Mouse (Mus musculus): ENCODE data around the gene Elane. TPM values are rescaled to one million over a fixed set of nuclear protein-coding genes. Genes with fewer than 3 reads are reported as not detected.

Elane gene
- polyA plus RNA-seq (2014; fragmentation: Illumina TruSeq; extraction: RNeasy Lipid Tissue Mini Kit (QIAGEN cat#74804); ENCODE audit: low read depth, low replicate concordance), result 0.67 TPM

DNA sequence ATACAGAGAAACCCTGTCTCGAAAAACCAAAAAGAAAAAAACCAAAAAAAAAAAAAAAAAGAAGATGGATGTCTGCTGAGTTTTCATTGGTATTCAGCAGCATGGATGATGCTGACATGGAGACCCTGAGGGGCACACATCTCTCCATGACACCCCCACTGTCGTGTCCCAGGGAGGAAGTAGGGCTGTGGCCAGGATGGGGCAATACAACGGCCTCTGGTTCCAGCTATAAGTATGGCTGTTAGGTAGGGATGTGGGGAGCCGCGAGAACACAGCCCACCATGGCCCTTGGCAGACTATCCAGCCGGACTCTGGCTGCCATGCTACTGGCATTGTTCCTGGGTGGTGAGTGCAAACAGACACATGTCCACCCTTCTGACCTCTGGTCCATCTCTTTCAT, at the start of gene Elane:
Gene Elane (plus strand): TSS at position 194 of the 400 bp plus-strand sequence.

DNA sequence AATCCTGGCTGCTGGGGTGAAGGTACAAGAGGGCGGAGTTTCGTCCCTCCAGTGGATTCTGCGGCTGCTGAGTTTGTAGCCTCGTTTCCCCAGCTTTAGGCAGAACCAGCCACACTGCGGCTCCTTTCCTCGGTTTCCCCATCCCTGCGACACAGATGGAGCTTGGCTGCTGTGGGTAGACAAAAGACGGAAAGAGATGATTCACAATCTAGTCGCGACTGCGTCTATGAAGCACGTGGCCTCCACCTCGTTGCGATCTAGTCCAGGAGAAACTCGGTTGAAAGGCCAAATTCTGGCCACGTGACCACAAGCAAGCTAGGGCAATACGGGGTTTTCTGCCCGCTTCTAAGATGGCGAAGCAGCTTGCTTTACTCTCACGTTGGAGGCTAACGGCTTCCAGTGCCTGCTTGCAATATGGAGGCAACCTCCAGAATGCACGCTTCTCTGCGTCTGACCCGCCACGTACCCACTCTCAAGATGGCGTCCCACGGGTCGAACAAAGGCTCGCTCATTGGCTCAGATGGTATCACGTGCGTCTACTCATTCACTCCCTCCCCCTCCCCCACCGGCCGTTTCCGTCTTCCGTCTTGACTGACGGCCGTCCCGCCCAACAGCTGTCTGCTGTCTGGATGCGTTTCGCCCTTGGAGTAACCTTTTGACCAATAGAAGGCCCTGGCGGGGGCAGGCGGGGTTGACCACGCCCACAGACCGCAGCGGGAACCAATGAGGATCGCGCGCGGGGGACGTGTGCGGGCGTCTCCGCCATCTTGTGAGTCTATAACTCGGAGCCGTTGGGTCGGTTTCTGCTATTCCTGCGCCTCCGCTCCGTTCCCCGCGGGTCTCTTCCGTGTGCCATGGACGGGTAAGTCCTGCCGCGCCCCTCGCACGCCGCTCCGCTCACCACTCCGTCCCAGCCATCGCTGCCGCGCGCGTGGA, 31.9 kb upstream of the Elane start, which contains the start of gene Ptbp1:
Gene Ptbp1 (plus strand): TSS at position 568 of the 936 bp plus-strand sequence.

DNA sequence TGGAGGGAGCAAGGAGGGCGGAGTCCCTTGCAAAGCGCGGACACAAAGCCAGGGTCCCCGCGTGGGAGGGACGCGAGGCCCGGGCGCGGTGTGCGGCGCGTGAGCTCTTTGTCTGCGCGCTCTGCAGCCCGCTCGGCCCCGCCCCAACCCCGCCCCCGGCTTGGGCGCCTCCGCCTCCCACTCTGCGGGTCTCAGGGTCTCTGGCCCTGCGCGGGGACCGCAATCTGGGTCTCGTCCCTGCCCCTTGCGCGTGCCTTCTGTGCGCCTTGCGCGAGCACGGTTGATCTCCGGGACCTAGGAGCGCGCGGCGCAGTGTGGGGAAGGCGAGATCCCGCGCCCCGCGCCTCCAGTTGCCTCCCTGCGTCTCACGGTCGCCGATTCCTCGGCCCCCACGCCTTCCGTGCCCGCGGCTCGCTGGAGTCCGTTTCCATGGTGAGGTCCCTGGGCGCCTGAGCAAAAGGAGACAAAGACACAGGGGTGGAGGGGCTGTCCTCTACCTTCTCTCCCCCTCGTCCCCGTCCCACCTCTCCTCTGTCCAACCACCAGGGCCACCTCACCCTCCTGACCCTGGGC, 11.7 kb upstream of the Elane start, which contains the start of the genes Prtn3 and Plppr3:
Gene Prtn3 (plus strand): TSS at position 187 of the 573 bp plus-strand sequence.
Gene Plppr3 (minus strand): TSS at position 345 of the 573 bp plus-strand sequence.

DNA sequence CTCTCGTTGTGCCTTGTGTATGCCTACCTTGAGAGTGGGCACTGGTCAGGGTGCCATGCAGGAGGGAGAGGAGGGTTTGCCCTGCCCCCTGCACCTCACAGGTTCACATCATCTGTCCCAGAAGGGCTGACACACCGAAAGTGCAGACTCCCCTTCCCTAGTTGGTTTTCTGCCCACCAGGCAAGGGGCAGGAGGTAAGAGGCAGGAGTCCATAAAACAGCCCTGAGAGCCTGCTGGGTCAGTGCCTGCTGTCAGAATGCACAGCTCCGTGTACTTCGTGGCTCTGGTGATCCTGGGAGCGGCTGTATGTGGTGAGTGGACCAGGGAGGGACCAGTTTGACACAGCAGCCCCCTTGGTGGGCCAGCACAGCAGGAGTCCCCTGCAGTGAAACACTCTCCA, 4.6 kb downstream of the Elane start, which contains the start of gene Cfd:
Gene Cfd (plus strand): TSS at position 184 of the 400 bp plus-strand sequence.

DNA sequence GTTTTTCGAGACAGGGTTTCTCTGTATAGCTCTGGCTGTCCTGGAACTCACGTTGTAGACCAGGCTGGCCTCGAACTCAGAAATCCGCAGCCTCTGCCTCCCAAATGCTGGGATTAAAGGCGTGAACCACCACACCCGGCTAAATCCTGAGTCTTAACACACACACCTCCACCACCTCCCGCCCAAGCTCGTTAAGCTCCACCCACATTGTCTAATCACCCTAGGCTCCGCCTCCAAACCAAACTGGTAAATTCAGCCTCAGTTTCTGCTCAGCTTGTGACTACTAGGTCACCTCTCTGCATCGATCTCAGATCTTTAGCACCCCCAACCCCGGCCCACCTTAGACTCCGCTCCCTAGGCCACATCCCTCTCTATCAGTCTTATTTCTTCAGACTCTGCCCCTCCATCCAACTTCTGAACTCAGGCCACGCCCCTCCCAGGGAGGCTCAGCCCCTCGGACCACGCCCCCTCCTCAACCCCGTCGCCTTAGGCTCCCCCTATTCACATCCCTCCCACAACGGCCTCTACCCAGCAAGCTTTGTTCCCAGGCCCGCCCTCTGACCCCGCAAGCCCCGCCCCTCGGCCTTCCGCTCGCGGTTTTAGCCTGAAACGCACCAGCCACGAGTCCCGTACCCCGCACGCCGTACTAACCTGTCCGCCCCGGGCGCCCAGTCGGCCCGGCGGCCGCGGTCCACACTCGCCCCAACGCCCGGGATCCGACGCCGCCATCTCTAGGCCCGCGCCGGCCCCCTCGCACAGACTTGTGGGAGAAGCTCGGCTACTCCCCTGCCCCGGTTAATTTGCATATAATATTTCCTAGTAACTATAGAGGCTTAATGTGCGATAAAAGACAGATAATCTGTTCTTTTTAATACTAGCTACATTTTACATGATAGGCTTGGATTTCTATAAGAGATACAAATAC, 22.4 kb downstream of the Elane start, which contains the start of gene Med16:
Gene Med16 (minus strand): TSS at position 757 of the 925 bp plus-strand sequence.

DNA sequence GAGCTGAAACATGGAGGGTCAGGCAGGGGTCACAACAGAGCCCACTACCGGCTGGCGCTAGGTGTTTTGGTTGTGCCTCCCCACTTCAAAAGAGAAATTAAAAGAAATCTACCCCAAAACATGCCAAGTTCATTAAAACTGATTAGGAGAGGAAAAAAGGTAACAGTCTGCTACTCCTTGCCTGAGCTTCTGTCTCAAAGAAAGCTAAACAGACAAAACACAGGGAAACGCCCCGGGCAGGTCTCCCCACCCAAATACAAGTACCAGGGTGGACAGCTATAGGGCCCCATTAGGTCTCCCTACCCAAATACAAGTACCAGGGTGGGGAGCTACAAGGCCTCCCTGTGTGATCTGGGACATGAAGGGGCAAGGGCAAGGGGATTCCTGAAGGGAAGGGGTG, 24.5 kb downstream of the Elane start, which contains the start of gene Gm26602:
Gene Gm26602 (plus strand): TSS at position 301 of the 400 bp plus-strand sequence.

DNA sequence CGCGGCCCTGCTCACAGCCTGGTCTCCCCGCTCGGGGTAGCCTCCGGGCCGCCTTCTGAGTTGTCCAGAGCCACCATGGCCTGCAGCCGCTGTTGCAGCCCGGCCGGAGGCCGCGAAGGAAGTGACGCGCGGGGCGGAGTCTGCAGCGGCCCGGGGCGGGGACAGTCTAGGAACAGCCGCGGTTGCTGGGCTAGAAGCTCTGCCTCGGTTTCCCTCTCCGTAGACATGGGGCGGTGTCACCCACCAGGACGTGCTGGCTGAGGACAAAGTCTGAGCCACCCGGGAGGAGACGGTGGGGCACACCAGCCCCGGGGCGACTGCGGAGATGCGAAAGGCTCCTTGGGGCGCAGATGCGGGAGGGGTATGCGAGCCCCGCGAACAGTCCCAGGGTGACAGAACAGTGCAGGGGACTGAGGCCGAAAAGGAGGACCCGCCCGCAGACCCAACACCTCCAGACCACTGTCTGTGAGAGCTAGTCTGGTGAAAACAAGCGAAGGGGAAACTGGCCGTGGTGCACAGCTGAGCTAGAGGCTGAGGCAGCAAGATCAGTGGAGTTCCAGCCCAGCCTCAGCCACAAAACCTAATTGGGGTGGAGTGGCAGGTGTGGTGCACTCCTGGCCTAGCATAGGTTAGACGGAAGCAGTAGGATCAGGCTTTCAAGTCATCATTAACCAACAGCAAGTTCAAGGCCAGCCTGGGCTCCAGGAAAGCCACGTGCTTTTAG, 30.9 kb downstream of the Elane start, which contains the start of gene Kiss1r:
Gene Kiss1r (plus strand): TSS at position 164 of the 724 bp plus-strand sequence.

DNA sequence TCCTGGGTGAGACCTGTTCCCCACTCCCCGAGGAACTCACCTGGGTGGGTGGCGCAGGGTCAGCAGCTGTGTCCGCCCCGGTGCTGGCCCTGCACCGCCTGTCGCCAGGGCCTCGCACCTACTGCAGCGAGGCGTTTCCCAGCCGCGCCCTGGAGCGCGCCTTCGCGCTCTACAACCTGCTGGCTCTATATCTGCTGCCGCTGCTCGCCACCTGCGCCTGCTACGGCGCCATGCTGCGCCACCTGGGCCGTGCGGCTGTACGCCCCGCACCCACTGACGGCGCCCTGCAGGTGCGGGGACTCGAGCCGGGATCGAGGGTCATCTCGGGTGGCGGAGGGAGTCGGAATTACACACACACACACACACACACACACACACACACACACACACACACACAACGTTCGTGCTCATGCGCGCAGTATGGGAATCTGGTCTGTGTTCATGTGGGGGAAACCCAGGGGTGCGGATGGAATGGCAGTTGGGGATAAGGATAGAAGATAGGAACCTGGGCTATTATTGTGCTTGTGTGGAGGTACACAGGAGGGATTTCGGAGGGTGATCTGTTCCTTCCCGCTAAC, 35.0 kb downstream of the Elane start, which contains the start of gene R3hdm4:
Gene R3hdm4 (minus strand): TSS at position 251 of the 578 bp plus-strand sequence.

DNA sequence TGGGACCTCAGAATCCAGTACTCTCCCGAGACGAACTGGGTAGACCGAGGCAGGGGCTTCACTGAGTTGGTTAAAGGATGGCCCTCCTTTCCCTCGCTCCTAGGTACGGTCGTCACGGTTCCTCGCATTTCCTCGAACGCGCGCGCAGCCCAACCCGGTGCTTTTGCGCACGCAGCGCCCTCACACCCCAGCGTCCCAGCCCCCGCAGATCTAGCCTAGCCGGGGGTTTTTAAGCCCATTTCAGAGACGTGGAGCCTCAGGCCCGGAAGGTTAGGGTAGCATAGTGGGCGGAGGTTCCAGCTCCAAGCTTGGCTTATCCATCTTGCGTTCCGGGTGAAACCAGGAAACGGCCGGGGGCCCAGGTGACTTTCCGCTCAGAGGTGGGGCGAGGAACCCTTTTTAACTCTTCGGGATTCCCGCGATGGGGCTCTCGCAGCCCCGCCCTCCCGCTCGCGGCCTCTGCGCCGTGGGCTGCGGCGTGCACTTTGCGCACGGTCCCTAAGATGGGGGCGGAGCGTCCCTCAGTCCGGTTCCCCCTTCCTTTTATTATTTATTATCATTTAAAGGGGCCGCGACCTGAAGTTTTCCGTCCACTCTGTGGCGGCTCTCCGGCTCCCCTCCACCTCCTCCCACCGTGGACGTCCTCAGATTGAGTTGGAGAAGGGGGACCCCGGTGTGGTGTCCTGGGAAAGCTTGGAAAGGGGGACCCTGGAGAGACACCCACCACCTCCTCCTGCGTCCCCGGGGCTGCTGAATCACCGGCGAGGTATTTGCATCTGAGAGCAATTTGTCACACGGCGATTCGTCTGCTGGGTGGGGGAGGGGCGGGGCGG, 40.7 kb downstream of the Elane start, which contains the start of gene Arid3a:
Gene Arid3a (plus strand): TSS at position 553 of the 833 bp plus-strand sequence.

Other genes with a start within 250 kb of the Elane start
- gene Shc2, start 248.3 kb upstream of the Elane start, polyA plus RNA-seq (2014; fragmentation: Illumina TruSeq; extraction: RNeasy Lipid Tissue Mini Kit (QIAGEN cat#74804); ENCODE audit: low read depth, low replicate concordance), result 4.0 TPM
- gene Odf3l2, start 240.5 kb upstream of the Elane start, polyA plus RNA-seq (2014; fragmentation: Illumina TruSeq; extraction: RNeasy Lipid Tissue Mini Kit (QIAGEN cat#74804); ENCODE audit: low read depth, low replicate concordance), result not detected
- not detected for gene Madcam1, start 221.7 kb upstream of the Elane start, polyA plus RNA-seq (2014; fragmentation: Illumina TruSeq; extraction: RNeasy Lipid Tissue Mini Kit (QIAGEN cat#74804); ENCODE audit: low read depth, low replicate concordance)
- 29.6 TPM for gene Tpgs1, start 216.9 kb upstream of the Elane start, polyA plus RNA-seq (2014; fragmentation: Illumina TruSeq; extraction: RNeasy Lipid Tissue Mini Kit (QIAGEN cat#74804); ENCODE audit: low read depth, low replicate concordance)
- 64.7 TPM for gene Cdc34, start 204.1 kb upstream of the Elane start, polyA plus RNA-seq (2014; fragmentation: Illumina TruSeq; extraction: RNeasy Lipid Tissue Mini Kit (QIAGEN cat#74804); ENCODE audit: low read depth, low replicate concordance)
- gene Gzmm, start 197.2 kb upstream of the Elane start, polyA plus RNA-seq (2014; fragmentation: Illumina TruSeq; extraction: RNeasy Lipid Tissue Mini Kit (QIAGEN cat#74804); ENCODE audit: low read depth, low replicate concordance), result 0.63 TPM
- gene Bsg, start 181.8 kb upstream of the Elane start, polyA plus RNA-seq (2014; fragmentation: Illumina TruSeq; extraction: RNeasy Lipid Tissue Mini Kit (QIAGEN cat#74804); ENCODE audit: low read depth, low replicate concordance), result 523 TPM
- 0.37 TPM for gene Hcn2, start 169.6 kb upstream of the Elane start, polyA plus RNA-seq (2014; fragmentation: Illumina TruSeq; extraction: RNeasy Lipid Tissue Mini Kit (QIAGEN cat#74804); ENCODE audit: low read depth, low replicate concordance)
- 24.5 TPM for gene Polrmt, start 139.7 kb upstream of the Elane start, polyA plus RNA-seq (2014; fragmentation: Illumina TruSeq; extraction: RNeasy Lipid Tissue Mini Kit (QIAGEN cat#74804); ENCODE audit: low read depth, low replicate concordance)
- gene Fgf22, start 131.2 kb upstream of the Elane start, polyA plus RNA-seq (2014; fragmentation: Illumina TruSeq; extraction: RNeasy Lipid Tissue Mini Kit (QIAGEN cat#74804); ENCODE audit: low read depth, low replicate concordance), result not detected
- 37.4 TPM for gene Rnf126, start 119.3 kb upstream of the Elane start, polyA plus RNA-seq (2014; fragmentation: Illumina TruSeq; extraction: RNeasy Lipid Tissue Mini Kit (QIAGEN cat#74804); ENCODE audit: low read depth, low replicate concordance)
- 19.8 TPM for gene Fstl3, start 109.0 kb upstream of the Elane start, polyA plus RNA-seq (2014; fragmentation: Illumina TruSeq; extraction: RNeasy Lipid Tissue Mini Kit (QIAGEN cat#74804); ENCODE audit: low read depth, low replicate concordance)
- not detected for gene Prss57, start 95.3 kb upstream of the Elane start, polyA plus RNA-seq (2014; fragmentation: Illumina TruSeq; extraction: RNeasy Lipid Tissue Mini Kit (QIAGEN cat#74804); ENCODE audit: low read depth, low replicate concordance)
- gene Palm, start 92.7 kb upstream of the Elane start, polyA plus RNA-seq (2014; fragmentation: Illumina TruSeq; extraction: RNeasy Lipid Tissue Mini Kit (QIAGEN cat#74804); ENCODE audit: low read depth, low replicate concordance), result 60.4 TPM
- 1.5 TPM for gene Misp, start 65.3 kb upstream of the Elane start, polyA plus RNA-seq (2014; fragmentation: Illumina TruSeq; extraction: RNeasy Lipid Tissue Mini Kit (QIAGEN cat#74804); ENCODE audit: low read depth, low replicate concordance)
- gene Ptbp1, start 31.8 kb upstream of the Elane start, polyA plus RNA-seq (2014; fragmentation: Illumina TruSeq; extraction: RNeasy Lipid Tissue Mini Kit (QIAGEN cat#74804); ENCODE audit: low read depth, low replicate concordance), result 149 TPM
- 14.3 TPM for gene Prtn3, start 11.8 kb upstream of the Elane start, polyA plus RNA-seq (2014; fragmentation: Illumina TruSeq; extraction: RNeasy Lipid Tissue Mini Kit (QIAGEN cat#74804); ENCODE audit: low read depth, low replicate concordance)
- 7.2 TPM for gene Plppr3, start 11.6 kb upstream of the Elane start, polyA plus RNA-seq (2014; fragmentation: Illumina TruSeq; extraction: RNeasy Lipid Tissue Mini Kit (QIAGEN cat#74804); ENCODE audit: low read depth, low replicate concordance)
- 6,422 TPM for gene Cfd, start 4.6 kb downstream of the Elane start, polyA plus RNA-seq (2014; fragmentation: Illumina TruSeq; extraction: RNeasy Lipid Tissue Mini Kit (QIAGEN cat#74804); ENCODE audit: low read depth, low replicate concordance)
- 25.6 TPM for gene Med16, start 22.7 kb downstream of the Elane start, polyA plus RNA-seq (2014; fragmentation: Illumina TruSeq; extraction: RNeasy Lipid Tissue Mini Kit (QIAGEN cat#74804); ENCODE audit: low read depth, low replicate concordance)
- not detected for gene Gm26602, start 24.6 kb downstream of the Elane start, polyA plus RNA-seq (2014; fragmentation: Illumina TruSeq; extraction: RNeasy Lipid Tissue Mini Kit (QIAGEN cat#74804); ENCODE audit: low read depth, low replicate concordance)
- gene Kiss1r, start 30.7 kb downstream of the Elane start, polyA plus RNA-seq (2014; fragmentation: Illumina TruSeq; extraction: RNeasy Lipid Tissue Mini Kit (QIAGEN cat#74804); ENCODE audit: low read depth, low replicate concordance), result 2.7 TPM
- 81.2 TPM for gene R3hdm4, start 35.0 kb downstream of the Elane start, polyA plus RNA-seq (2014; fragmentation: Illumina TruSeq; extraction: RNeasy Lipid Tissue Mini Kit (QIAGEN cat#74804); ENCODE audit: low read depth, low replicate concordance)
- 4.9 TPM for gene Arid3a, start 40.8 kb downstream of the Elane start, polyA plus RNA-seq (2014; fragmentation: Illumina TruSeq; extraction: RNeasy Lipid Tissue Mini Kit (QIAGEN cat#74804); ENCODE audit: low read depth, low replicate concordance)
- 22.5 TPM for gene Wdr18, start 73.9 kb downstream of the Elane start, polyA plus RNA-seq (2014; fragmentation: Illumina TruSeq; extraction: RNeasy Lipid Tissue Mini Kit (QIAGEN cat#74804); ENCODE audit: low read depth, low replicate concordance)
- gene Grin3b, start 84.5 kb downstream of the Elane start, polyA plus RNA-seq (2014; fragmentation: Illumina TruSeq; extraction: RNeasy Lipid Tissue Mini Kit (QIAGEN cat#74804); ENCODE audit: low read depth, low replicate concordance), result not detected
- 86.6 TPM for gene Tmem259, start 98.1 kb downstream of the Elane start, polyA plus RNA-seq (2014; fragmentation: Illumina TruSeq; extraction: RNeasy Lipid Tissue Mini Kit (QIAGEN cat#74804); ENCODE audit: low read depth, low replicate concordance)
- gene Cnn2, start 102.3 kb downstream of the Elane start, polyA plus RNA-seq (2014; fragmentation: Illumina TruSeq; extraction: RNeasy Lipid Tissue Mini Kit (QIAGEN cat#74804); ENCODE audit: low read depth, low replicate concordance), result 46.6 TPM
- gene Abca7, start 110.2 kb downstream of the Elane start, polyA plus RNA-seq (2014; fragmentation: Illumina TruSeq; extraction: RNeasy Lipid Tissue Mini Kit (QIAGEN cat#74804); ENCODE audit: low read depth, low replicate concordance), result 3.8 TPM
- gene Arhgap45, start 130.4 kb downstream of the Elane start, polyA plus RNA-seq (2014; fragmentation: Illumina TruSeq; extraction: RNeasy Lipid Tissue Mini Kit (QIAGEN cat#74804); ENCODE audit: low read depth, low replicate concordance), result 13.2 TPM
- gene Polr2e, start 153.5 kb downstream of the Elane start, polyA plus RNA-seq (2014; fragmentation: Illumina TruSeq; extraction: RNeasy Lipid Tissue Mini Kit (QIAGEN cat#74804); ENCODE audit: low read depth, low replicate concordance), result 65.7 TPM
- gene Gpx4, start 160.9 kb downstream of the Elane start, polyA plus RNA-seq (2014; fragmentation: Illumina TruSeq; extraction: RNeasy Lipid Tissue Mini Kit (QIAGEN cat#74804); ENCODE audit: low read depth, low replicate concordance), result 681 TPM
- 17.9 TPM for gene Sbno2, start 219.3 kb downstream of the Elane start, polyA plus RNA-seq (2014; fragmentation: Illumina TruSeq; extraction: RNeasy Lipid Tissue Mini Kit (QIAGEN cat#74804); ENCODE audit: low read depth, low replicate concordance)
- gene Stk11, start 229.6 kb downstream of the Elane start, polyA plus RNA-seq (2014; fragmentation: Illumina TruSeq; extraction: RNeasy Lipid Tissue Mini Kit (QIAGEN cat#74804); ENCODE audit: low read depth, low replicate concordance), result 82.1 TPM

All from adipose tissue, adult 10 weeks (tissue).